In the genomic region with DNA sequence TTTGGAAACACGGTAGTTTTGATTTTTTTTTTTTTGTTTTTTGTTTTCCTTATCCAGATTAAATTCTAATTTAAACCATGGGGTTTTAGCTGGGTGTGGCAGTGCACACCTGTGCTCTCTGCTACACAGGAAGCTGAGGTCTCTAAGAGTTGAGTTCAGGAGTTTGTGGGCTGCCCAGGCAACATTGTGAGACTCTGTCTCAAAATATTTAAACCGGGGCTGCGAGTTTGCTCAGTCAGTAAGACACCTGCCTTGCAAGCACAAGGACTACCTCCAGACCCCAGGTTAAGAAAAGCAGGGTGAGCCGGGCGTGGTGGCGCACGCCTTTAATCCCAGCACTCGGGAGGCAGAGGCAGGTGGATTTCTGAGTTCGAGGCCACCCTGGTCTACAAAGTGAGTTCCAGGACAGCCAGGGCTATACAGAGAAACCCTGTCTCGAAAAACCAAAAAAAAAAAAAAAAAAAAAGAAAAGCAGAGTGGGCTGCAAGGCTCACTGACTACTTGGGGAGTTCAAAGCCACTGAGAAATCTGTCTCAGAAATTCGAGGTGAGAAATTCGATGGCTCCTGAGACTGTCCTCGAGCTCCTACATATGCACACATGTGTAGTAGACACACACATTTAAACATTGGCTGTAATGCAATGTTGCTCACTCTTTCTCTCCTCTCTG, we compare ENCODE assay signal across 15 mouse cellular contexts. TPM values are rescaled to one million over a fixed set of nuclear protein-coding genes. Genes with fewer than 3 reads are reported as not detected.
DNase-seq lines count a peak whose midpoint lies in the region; ATAC-seq and TF ChIP-seq lines count a peak whose summit lies in the region.
"Had no signal": no experiment of that assay in that cellular context is flagged by ENCODE, and none has a peak within 500 bp of the region (broad histone marks: within the 10 kb centered on the region; RNA-seq: fewer than 3 reads in every experiment).

No protein-coding gene starts in this region.

- H3K27ac ChIP-seq in heart, postnatal 0 days (ENCODE audit: low read depth) = no peak overlapping the region
- no peak overlapping the region for H3K27ac ChIP-seq in heart, embryonic 10.5 days
- H3K27ac ChIP-seq: heart, embryonic 13.5 days; limb, embryonic 10.5 days; midbrain, embryonic 15.5 days had no signal

- H3K9ac ChIP-seq in heart, postnatal 0 days (replicated peaks; ENCODE audit: low read depth, low read length) = no peak overlapping the region
- H3K9ac ChIP-seq: heart, embryonic 13.5 days; midbrain, embryonic 15.5 days had no signal

- no peak overlapping the region for H3K4me3 ChIP-seq in heart, postnatal 0 days (ENCODE audit: low read depth, low read length)
- no peak overlapping the region for H3K4me3 ChIP-seq in heart, embryonic 10.5 days
- H3K4me3 ChIP-seq: embryonic facial prominence, embryonic 10.5 days; heart, embryonic 13.5 days; limb, embryonic 10.5 days; midbrain, embryonic 15.5 days had no signal

- 0 out of 2 replicates have a peak, but pooled peaks cover 4% of the 10 kb centered on the region for H3K27me3 ChIP-seq in heart, postnatal 0 days (ENCODE audit: control insufficient read depth, insufficient read depth, low read length)
- no peaks in the 10 kb centered on the region for H3K27me3 ChIP-seq in heart, embryonic 10.5 days (ENCODE audit: insufficient read depth, poor library complexity, severe bottlenecking)
- H3K27me3 ChIP-seq: heart, embryonic 13.5 days; midbrain, embryonic 15.5 days had no signal

- no peak for TF ChIP-seq CTCF in heart, postnatal 0 days (IDR thresholded peaks at IDR 0.05; ENCODE audit: low read depth)

- no peak for TF ChIP-seq EP300 in heart, postnatal 0 days (IDR thresholded peaks at IDR 0.05; ENCODE audit: low read depth)

- peaks cover 6% of the 10 kb centered on the region; the same call in 1 of the 2 replicates for H3K4me1 ChIP-seq in heart, postnatal 0 days (ENCODE audit: control insufficient read depth, insufficient read depth)
- H3K4me1 ChIP-seq in heart, embryonic 10.5 days = peaks cover 9% of the 10 kb centered on the region; the same call in 1 of the 2 replicates

- DNase-seq in heart, postnatal 0 days (ENCODE audit: low spot score) = no peak
- no peak for DNase-seq in heart, embryonic 10.5 days (ENCODE audit: low spot score)
- peak; percentile 62 for DNase-seq in induced T-regulatory cell, adult 2 months (ENCODE audit: low read depth)
- peak; percentile 75 for DNase-seq in thymus, postnatal 14 days
- DNase-seq in frontal cortex, postnatal 14 days (ENCODE audit: low spot score in 2 of 2) = no peak
- DNase-seq in urinary bladder, postnatal 10 days (ENCODE audit: low spot score) = no peak
- DNase-seq in spleen, postnatal 36 days (ENCODE audit: low spot score in 2 of 2) = no peak
- DNase-seq: cerebellum, adult 2 months; right cerebral cortex, postnatal 14 days had no signal

- WGBS in heart, postnatal 0 days = 85% methylated on average over 12 of the region's 13 CpGs
- 86% methylated on average over 12 of the region's 13 CpGs for whole genome bisulfite sequencing in heart, embryonic 10.5 days

- H3K36me3 ChIP-seq in heart, postnatal 0 days (replicated peaks; ENCODE audit: control insufficient read depth, insufficient read depth, low read length) = no peaks in the 10 kb centered on the region
- no peaks in the 10 kb centered on the region for H3K36me3 ChIP-seq in heart, embryonic 10.5 days
- H3K36me3 ChIP-seq: embryonic facial prominence, embryonic 10.5 days; G1E; heart, embryonic 13.5 days; limb, embryonic 10.5 days; midbrain, embryonic 15.5 days had no signal

- H3K4me2 ChIP-seq in heart, postnatal 0 days (ENCODE audit: low read depth, low read length) = 0 out of 2 replicates have a peak overlapping the region, but pooled peaks have one; percentile 34

- H3K9me3 ChIP-seq in heart, postnatal 0 days (replicated peaks; ENCODE audit: control insufficient read depth, low read length) = no peaks in the 10 kb centered on the region
- H3K9me3 ChIP-seq in heart, embryonic 10.5 days = no peaks in the 10 kb centered on the region
- H3K9me3 ChIP-seq: embryonic facial prominence, embryonic 10.5 days; G1E; heart, embryonic 13.5 days; limb, embryonic 10.5 days; midbrain, embryonic 15.5 days had no signal

- ATAC-seq in heart, postnatal 0 days (ENCODE audit: insufficient read depth, low read depth) = no peak
- ATAC-seq in CD4-positive, CD25-positive, alpha-beta regulatory T cell, adult 4 months = peak; percentile 77
- ATAC-seq: midbrain, embryonic 15.5 days had no signal

RNA-seq across cellular contexts. Expression of gene Skil, which starts 11.9 kb away (rescaled TPM):
- 13.1 and 17.9 TPM in 2 replicates for total RNA-seq in heart, postnatal 0 days (2014; rRNA removed; ENCODE audit: low replicate concordance)
- 10.7 and 10.9 TPM in 2 replicates for polyA plus RNA-seq in heart, postnatal 0 days (2015; fragmentation: Nextera tagmentation; extraction: Ambion mirVana)
- 19.0 and 22.0 TPM in 2 replicates for polyA plus RNA-seq in heart, embryonic 10.5 days (2016; fragmentation: Nextera tagmentation; extraction: Ambion mirVana)
- 10 to 100 TPM; 60.4 to 66.0 TPM for polyA plus RNA-seq in CD4-positive, CD25-positive, alpha-beta regulatory T cell, adult 4 months (2017; shearing (Covaris generic))

Comparison
In these comparisons a context has a peak if more than half of its experiments do, and no peak if none do; other contexts are left out.
1. DNase-seq: peak in induced T-regulatory cell, adult 2 months (single experiment) and thymus, postnatal 14 days (single experiment); none in heart, postnatal 0 days (single experiment), heart, embryonic 10.5 days (single experiment), frontal cortex, postnatal 14 days (0 of 2), urinary bladder, postnatal 10 days (single experiment) and spleen, postnatal 36 days (0 of 2).